Mouse (Mus musculus): Measurements from ENCODE around the gene Erv3. TPM values are rescaled to one million over a fixed set of nuclear protein-coding genes. Genes with fewer than 3 reads are reported as not detected.

Gene Erv3
- polyA plus RNA-seq, 1 experiment from 2014 or later = not detected

DNA sequence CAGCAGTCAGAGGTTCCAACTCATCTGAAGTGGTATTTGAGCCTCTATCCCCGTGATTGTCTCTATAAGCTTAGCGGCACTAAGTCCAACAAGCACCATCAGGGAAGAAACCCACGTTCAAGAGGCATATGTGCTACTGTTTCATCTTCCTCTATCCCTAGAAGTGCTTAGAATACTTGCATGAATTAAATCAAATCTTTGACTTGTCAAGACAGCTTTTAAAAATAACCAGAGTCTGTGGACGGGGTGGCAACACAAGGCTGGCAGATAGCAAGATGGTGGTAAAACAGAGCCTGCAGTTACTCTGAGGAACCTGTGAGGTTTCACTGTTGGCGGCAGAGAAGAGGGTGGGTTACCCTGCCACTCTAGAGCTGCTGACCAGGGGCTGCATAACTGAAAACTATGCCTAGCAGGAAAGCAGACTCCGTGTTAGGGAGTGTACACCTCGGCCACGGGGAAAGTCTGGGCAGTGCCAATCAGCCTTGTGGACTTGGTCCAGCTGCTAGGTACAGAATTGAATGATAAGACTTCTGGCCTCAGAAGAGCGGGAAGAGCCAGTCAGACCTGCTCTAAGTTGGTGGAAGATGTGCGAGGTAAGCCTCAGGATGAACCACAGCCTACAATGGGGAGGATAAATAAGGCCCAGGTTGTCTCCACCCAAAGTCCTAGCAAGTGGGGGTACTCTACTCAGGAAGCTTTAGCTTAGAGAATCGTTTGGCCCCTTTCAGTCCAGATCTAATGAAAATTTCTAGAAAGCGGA lies 8.0 kb downstream of the Erv3 start:
- Histone ChIP-seq H3K36me3 (ENCODE audit: control insufficient read depth, insufficient read depth, low read length) (no peaks in the 10 kb centered on the region), H3K9me3 (replicated peaks; ENCODE audit: control insufficient read depth, low read length) (no peaks in the 10 kb centered on the region), H3K27me3 (replicated peaks; ENCODE audit: control insufficient read depth, insufficient read depth, low read length) (no peaks in the 10 kb centered on the region), H3K4me2 (ENCODE audit: low read length) (no peak overlapping the region), H3K4me3 (ENCODE audit: low read depth, low read length) (no peak overlapping the region), H3K9ac (ENCODE audit: low read length) (no peak overlapping the region), H3K4me1 (ENCODE audit: control insufficient read depth, insufficient read depth, low read length) (peaks cover 12% of the 10 kb centered on the region), H3K27ac (ENCODE audit: low read depth, low read length) (no peak overlapping the region)
- ATAC-seq (no peak), DNase-seq (ENCODE audit: low spot score) (no peak)
- WGBS = 92% methylated on average over 12 of the region's 12 CpGs

DNA sequence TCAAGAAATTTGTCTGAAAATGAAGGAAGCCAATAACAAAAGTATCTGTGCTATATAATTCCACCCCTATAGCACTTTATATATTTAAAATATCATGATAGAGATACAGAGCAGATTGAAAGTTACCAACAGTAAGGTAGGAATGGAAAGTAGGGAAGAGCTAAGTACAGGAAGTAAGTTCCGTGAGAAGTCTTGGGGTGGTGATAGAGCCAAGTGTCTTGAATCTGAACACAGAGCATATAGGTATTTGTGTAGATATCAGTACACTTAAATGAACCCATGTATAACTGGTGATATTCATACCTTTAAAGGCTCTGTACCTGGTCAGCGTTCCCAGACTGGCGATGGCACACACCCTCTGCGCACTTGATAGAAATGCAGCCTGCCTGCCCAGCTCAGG lies 9.5 kb downstream of the Erv3 start:
- H3K9me3 ChIP-seq (replicated peaks; ENCODE audit: control insufficient read depth, low read length) = no peaks in the 10 kb centered on the region
- no peak for ATAC-seq

GRCm38 (mm10) chr2:131847501-131848359 lies 11.8 kb downstream of the Erv3 start:
- Histone ChIP-seq H3K9me3 (replicated peaks; ENCODE audit: control insufficient read depth, low read length) (no peaks in the 10 kb centered on the region), H3K4me3 (ENCODE audit: low read depth, low read length) (no peak overlapping the region), H3K36me3 (ENCODE audit: control insufficient read depth, insufficient read depth, low read length) (no peaks in the 10 kb centered on the region), H3K9ac (ENCODE audit: low read length) (peak overlapping the region; percentile 17; the same call in 1 of the 2 replicates), H3K4me2 (ENCODE audit: low read length) (peak overlapping the region; percentile 40), H3K27me3 (replicated peaks; ENCODE audit: control insufficient read depth, insufficient read depth, low read length) (no peaks in the 10 kb centered on the region), H3K4me1 (ENCODE audit: control insufficient read depth, insufficient read depth, low read length) (peaks cover 17% of the 10 kb centered on the region), H3K27ac (ENCODE audit: low read depth, low read length) (peak overlapping the region; percentile 78)
- ATAC-seq (peak; percentile 98), DNase-seq (ENCODE audit: low spot score) (peak; percentile 93)
- WGBS = 3% methylated on average over 10 of the region's 10 CpGs

More for the DNA sequence above, 9.5 kb downstream of the Erv3 start:
- no peak overlapping the region for H3K27ac ChIP-seq (ENCODE audit: low read depth, low read length)
- WGBS = 98% methylated on average over 4 of the region's 4 CpGs
- no peaks in the 10 kb centered on the region for H3K36me3 ChIP-seq (ENCODE audit: control insufficient read depth, insufficient read depth, low read length)
- no peak overlapping the region for H3K4me2 ChIP-seq (ENCODE audit: low read length)
- no peak overlapping the region for H3K9ac ChIP-seq (ENCODE audit: low read length)
- no peak overlapping the region for H3K4me3 ChIP-seq (ENCODE audit: low read depth, low read length)
- peaks cover 17% of the 10 kb centered on the region for H3K4me1 ChIP-seq (ENCODE audit: control insufficient read depth, insufficient read depth, low read length)
- no peak for DNase-seq (ENCODE audit: low spot score)
- H3K27me3 ChIP-seq (replicated peaks; ENCODE audit: control insufficient read depth, insufficient read depth, low read length) = no peaks in the 10 kb centered on the region

DNA sequence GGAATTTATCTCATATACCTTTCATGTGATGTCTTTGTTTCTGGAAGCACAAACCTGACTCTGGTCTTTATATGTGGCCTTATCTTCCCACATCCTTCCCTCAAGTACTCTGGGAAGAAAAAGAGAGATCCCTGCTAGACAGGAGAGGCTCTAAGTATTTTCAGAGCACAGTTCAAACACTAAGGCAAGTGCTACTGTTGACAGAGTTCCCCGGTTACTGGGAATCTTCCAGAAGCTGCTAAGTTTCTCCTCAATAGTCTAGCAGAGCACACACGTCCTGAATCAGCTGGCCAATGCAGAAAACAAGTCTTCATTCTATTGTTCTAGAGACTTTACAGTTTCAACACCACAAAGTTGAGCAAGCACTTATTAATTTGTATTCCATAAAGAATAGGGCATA lies 12.7 kb downstream of the Erv3 start:
- Histone ChIP-seq H3K9me3 (replicated peaks; ENCODE audit: control insufficient read depth, low read length) (no peaks in the 10 kb centered on the region), H3K27me3 (replicated peaks; ENCODE audit: control insufficient read depth, insufficient read depth, low read length) (no peaks in the 10 kb centered on the region), H3K27ac (ENCODE audit: low read depth, low read length) (peak overlapping the region; percentile 78), H3K4me1 (ENCODE audit: control insufficient read depth, insufficient read depth, low read length) (peaks cover 17% of the 10 kb centered on the region), H3K4me2 (ENCODE audit: low read length) (peak overlapping the region; percentile 40; the same call in 1 of the 2 replicates), H3K4me3 (ENCODE audit: low read depth, low read length) (no peak overlapping the region), H3K9ac (ENCODE audit: low read length) (no peak overlapping the region), H3K36me3 (ENCODE audit: control insufficient read depth, insufficient read depth, low read length) (no peaks in the 10 kb centered on the region)
- 32% methylated on average over 2 of the region's 2 CpGs for WGBS
- ATAC-seq (no peak), DNase-seq (ENCODE audit: low spot score) (no peak)

DNA sequence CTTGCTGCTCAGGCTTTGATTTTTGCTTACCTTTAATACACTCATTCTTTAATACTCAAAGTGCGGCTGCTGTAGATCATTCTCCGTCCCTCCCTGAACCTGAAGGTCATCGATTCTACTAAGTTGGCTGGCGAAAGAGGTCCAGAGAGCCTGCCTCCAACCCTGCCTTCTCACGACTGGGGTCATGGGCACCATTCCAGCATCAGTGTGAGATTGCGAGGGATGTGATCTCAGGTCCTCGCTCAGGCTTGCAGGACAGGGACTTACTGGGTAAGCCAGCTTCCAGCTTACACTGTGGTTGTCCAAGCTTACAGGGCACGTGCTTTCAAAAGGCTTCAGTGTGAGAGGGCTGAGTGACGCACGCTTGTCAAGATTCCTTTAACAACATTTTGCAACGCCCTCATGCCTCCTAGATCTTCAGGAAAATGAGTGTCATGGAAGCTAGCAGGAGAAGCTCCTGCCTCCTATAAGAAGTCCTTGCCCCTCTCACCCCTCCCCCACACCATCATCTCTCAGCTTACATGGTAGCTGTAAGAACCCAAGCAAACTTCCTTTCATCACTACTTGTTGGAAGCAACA lies 13.3 kb downstream of the Erv3 start:
- no peaks in the 10 kb centered on the region for H3K9me3 ChIP-seq (replicated peaks; ENCODE audit: control insufficient read depth, low read length)
- peaks cover 17% of the 10 kb centered on the region for H3K4me1 ChIP-seq (ENCODE audit: control insufficient read depth, insufficient read depth, low read length)
- no peak for DNase-seq (ENCODE audit: low spot score)
- H3K4me2 ChIP-seq (ENCODE audit: low read length) = no peak overlapping the region
- H3K27me3 ChIP-seq (replicated peaks; ENCODE audit: control insufficient read depth, insufficient read depth, low read length) = no peaks in the 10 kb centered on the region
- WGBS = 76% methylated on average over 11 of the region's 11 CpGs
- H3K9ac ChIP-seq (ENCODE audit: low read length) = no peak overlapping the region
- ATAC-seq = no peak
- no peaks in the 10 kb centered on the region for H3K36me3 ChIP-seq (ENCODE audit: control insufficient read depth, insufficient read depth, low read length)
- peak overlapping the region; percentile 78; the same call in 1 of the 2 replicates for H3K27ac ChIP-seq (ENCODE audit: low read depth, low read length)
- no peak overlapping the region for H3K4me3 ChIP-seq (ENCODE audit: low read depth, low read length)

- ATAC-seq = no peak
- 69% methylated on average over 8 of the region's 8 CpGs for WGBS
- H3K4me1 ChIP-seq (ENCODE audit: control insufficient read depth, insufficient read depth, low read length) = peaks cover 22% of the 10 kb centered on the region
- H3K27ac ChIP-seq (ENCODE audit: low read depth, low read length) = no peak overlapping the region
- H3K9ac ChIP-seq (ENCODE audit: low read length) = no peak overlapping the region
- no peaks in the 10 kb centered on the region for H3K36me3 ChIP-seq (ENCODE audit: control insufficient read depth, insufficient read depth, low read length)
- DNase-seq (ENCODE audit: low spot score) = no peak
- H3K4me3 ChIP-seq (ENCODE audit: low read depth, low read length) = no peak overlapping the region
- no peak overlapping the region for H3K4me2 ChIP-seq (ENCODE audit: low read length)
- H3K9me3 ChIP-seq (replicated peaks; ENCODE audit: control insufficient read depth, low read length) = no peaks in the 10 kb centered on the region
- no peaks in the 10 kb centered on the region for H3K27me3 ChIP-seq (replicated peaks; ENCODE audit: control insufficient read depth, insufficient read depth, low read length)
These were observed 13.9 kb downstream of the Erv3 start for GRCm38 (mm10) chr2:131845671-131846070.

GRCm38 (mm10) chr2:131842568-131842967 lies 17.0 kb downstream of the Erv3 start:
- ATAC-seq = no peak
- 81% methylated on average over 5 of the region's 5 CpGs for WGBS
- Histone ChIP-seq H3K9me3 (replicated peaks; ENCODE audit: control insufficient read depth, low read length) (no peaks in the 10 kb centered on the region), H3K9ac (ENCODE audit: low read length) (no peak overlapping the region), H3K27me3 (replicated peaks; ENCODE audit: control insufficient read depth, insufficient read depth, low read length) (no peaks in the 10 kb centered on the region), H3K36me3 (ENCODE audit: control insufficient read depth, insufficient read depth, low read length) (no peaks in the 10 kb centered on the region), H3K27ac (ENCODE audit: low read depth, low read length) (no peak overlapping the region), H3K4me2 (ENCODE audit: low read length) (no peak overlapping the region), H3K4me1 (ENCODE audit: control insufficient read depth, insufficient read depth, low read length) (peaks cover 20% of the 10 kb centered on the region), H3K4me3 (ENCODE audit: low read depth, low read length) (no peak overlapping the region)
- DNase-seq (ENCODE audit: low spot score) = no peak

DNA sequence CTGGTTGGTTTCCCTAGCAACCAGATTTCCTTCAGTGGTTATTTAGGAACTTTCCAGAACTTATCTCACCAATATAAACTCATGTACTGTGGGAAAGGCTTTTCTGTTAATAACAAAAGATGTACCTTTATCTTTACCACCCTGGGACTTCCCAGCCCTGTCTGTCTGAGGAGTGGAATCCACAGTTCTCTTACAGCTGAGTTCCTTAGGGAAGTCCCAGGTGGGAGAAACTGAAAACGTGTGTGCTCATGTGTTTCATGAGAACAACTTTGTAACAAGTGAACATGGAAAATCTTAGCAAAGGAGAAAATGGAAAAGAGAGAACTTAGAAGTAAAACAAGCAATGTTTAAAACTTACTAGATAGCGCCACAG lies 18.2 kb downstream of the Erv3 start:
- H3K9ac ChIP-seq (ENCODE audit: low read length) = no peak overlapping the region
- peaks cover 12% of the 10 kb centered on the region for H3K4me1 ChIP-seq (ENCODE audit: control insufficient read depth, insufficient read depth, low read length)
- 53% methylated on average over 2 of the region's 2 CpGs for WGBS
- no peak for DNase-seq (ENCODE audit: low spot score)
- H3K4me2 ChIP-seq (ENCODE audit: low read length) = no peak overlapping the region
- H3K27ac ChIP-seq (ENCODE audit: low read depth, low read length) = no peak overlapping the region
- no peak for ATAC-seq
- H3K9me3 ChIP-seq (replicated peaks; ENCODE audit: control insufficient read depth, low read length) = no peaks in the 10 kb centered on the region
- no peak overlapping the region for H3K4me3 ChIP-seq (ENCODE audit: low read depth, low read length)
- no peaks in the 10 kb centered on the region for H3K36me3 ChIP-seq (ENCODE audit: control insufficient read depth, insufficient read depth, low read length)
- H3K27me3 ChIP-seq (replicated peaks; ENCODE audit: control insufficient read depth, insufficient read depth, low read length) = no peaks in the 10 kb centered on the region
